Mouse (Mus musculus) olfactory bulb, adult 2 months (tissue): ENCODE results near the gene Cabcoco1. TPM values are rescaled to one million over a fixed set of nuclear protein-coding genes. Genes with fewer than 3 reads are reported as not detected.

ENCODE experiments used
- H3K27ac ChIP-seq: fragments of 200-500 bp; 2 replicates; pipeline ENCODE4 v1.5.1; 2012; ENCODE audit warnings: low read depth, low read length; ENCODE audit not compliant: insufficient read depth
- H3K4me1 ChIP-seq: fragments of 200-500 bp; 2 replicates; pipeline ENCODE4 v1.6.1; 2012; ENCODE audit warnings: low read length; ENCODE audit not compliant: control insufficient read depth, insufficient read depth
- H3K4me3 ChIP-seq: fragments of 200-500 bp; 2 replicates; pipeline ENCODE4 v1.5.1; 2012; ENCODE audit warnings: mild to moderate bottlenecking, low read depth, low read length, moderate library complexity; ENCODE audit not compliant: insufficient read depth
- CTCF ChIP-seq: fragments of 200-500 bp; IDR thresholded peaks from 2 replicates; pipeline ENCODE4 v1.5.1; 2012; ENCODE audit warnings: low read depth, mild to moderate bottlenecking, low read length, moderate library complexity; ENCODE audit not compliant: insufficient read depth
- POLR2A ChIP-seq: fragments of 200-500 bp; IDR thresholded peaks from 2 replicates; pipeline ENCODE4 v1.6.1; 2012; ENCODE audit warnings: mild to moderate bottlenecking, low read depth, low read length, moderate library complexity; ENCODE audit not compliant: insufficient read depth
- WGBS: fragments of 180-500 bp; shearing (Covaris S2); methylation state at CpG from one replicate; pipeline ENCODE4 v1.1.7; 2018; 5-methylcytosine and 5-hydroxymethylcytosine counted together
- polyA plus RNA-seq: library from polyadenylated mRNA; stranded (reverse); fragments of >200 nt; gene quantifications from 2 replicates; pipeline ENCODE4 v1.2.4, GENCODE M21; 2012; ENCODE audit warnings: low replicate concordance; ENCODE audit not compliant: missing spikeins, insufficient read depth, insufficient read length

Gene Cabcoco1
- polyA plus RNA-seq, 1 experiment = not detected

GRCm38 (mm10) chr10:68388802-68389201, 152.9 kb downstream of the Cabcoco1 start:
- TF ChIP-seq CTCF (no peak), POLR2A (no peak)
- no peak overlapping the region for H3K4me3 ChIP-seq
- WGBS = 74% methylated on average over 4 of the region's 4 CpGs
- no peak overlapping the region for H3K27ac ChIP-seq
- no peaks in the 10 kb centered on the region for H3K4me1 ChIP-seq

GRCm38 (mm10) chr10:68388138-68388537, 153.6 kb downstream of the Cabcoco1 start:
- TF ChIP-seq POLR2A (no peak), CTCF (no peak)
- 88% methylated on average over 7 of the region's 7 CpGs for WGBS
- H3K4me3 ChIP-seq = no peak overlapping the region
- H3K4me1 ChIP-seq = no peaks in the 10 kb centered on the region
- H3K27ac ChIP-seq = no peak overlapping the region

Other genes with a start within 250 kb of the Cabcoco1 start
- gene Tmem26, start 181.8 kb upstream of the Cabcoco1 start, polyA plus RNA-seq = not detected in 2 replicates